Mouse (Mus musculus) liver, embryonic 11.5 days (tissue): ENCODE measurements around the gene Stag3. TPM values are rescaled to one million over a fixed set of nuclear protein-coding genes. Genes with fewer than 3 reads are reported as not detected.

Experiments used
- ATAC-seq: fragments of 200-750 bp; cut with Nextera tagmentation; replicated peaks from 2 replicates; pipeline ENCODE4 v1.8.0; 2017; ENCODE audit warnings: moderate number of reproducible peaks, mild to moderate bottlenecking, moderate TSS enrichment, moderate library complexity; ENCODE audit not compliant: low FRiP score
- DNase-seq: peaks from one replicate; pipeline ENCODE4 v3.0.0-alpha.2; 2017; ENCODE audit warnings: low spot score
- H3K27ac ChIP-seq: fragments of 300-500 bp; sonication (generic); 2 replicates; pipeline ENCODE4 v1.5.1; 2014; ENCODE audit warnings: mild to moderate bottlenecking, low read depth, low read length, control low read depth
- H3K27me3 ChIP-seq: fragments of 300-500 bp; sonication (generic); replicated peaks from 2 replicates; pipeline ENCODE4 v1.6.1; 2014; ENCODE audit warnings: low read length, mixed read lengths; ENCODE audit not compliant: control insufficient read depth, insufficient read depth
- H3K36me3 ChIP-seq: fragments of 300-500 bp; sonication (generic); 2 replicates; pipeline ENCODE4 v1.6.1; 2014; ENCODE audit warnings: mild to moderate bottlenecking, low read length, moderate library complexity, mixed read lengths; ENCODE audit not compliant: control insufficient read depth, insufficient read depth
- H3K4me1 ChIP-seq: fragments of 300-500 bp; sonication (generic); replicated peaks from 2 replicates; pipeline ENCODE4 v1.6.1; 2014; ENCODE audit warnings: low read length, mixed read lengths; ENCODE audit not compliant: control insufficient read depth, insufficient read depth
- H3K4me2 ChIP-seq: fragments of 300-500 bp; sonication (generic); 2 replicates; pipeline ENCODE4 v1.6.1; 2014; ENCODE audit warnings: mild to moderate bottlenecking, control low read depth, moderate library complexity
- H3K4me3 ChIP-seq: fragments of 300-500 bp; sonication (generic); 2 replicates; pipeline ENCODE4 v1.5.1; 2014; ENCODE audit warnings: low read depth, low read length, control low read depth
- H3K9ac ChIP-seq: fragments of 300-500 bp; sonication (generic); 2 replicates; pipeline ENCODE4 v1.6.1; 2014; ENCODE audit warnings: low read depth, low read length, control low read depth
- H3K9me3 ChIP-seq: fragments of 300-500 bp; sonication (generic); 2 replicates; pipeline ENCODE4 v1.6.1; 2016; ENCODE audit warnings: low read length, inconsistent platforms, mixed read lengths; ENCODE audit not compliant: control insufficient read depth
- WGBS: fragments of 180-500 bp; shearing (Covaris S2); extraction: QIAGEN DNeasy Blood & Tissue Kit; methylation state at CpG from one replicate; pipeline ENCODE4 v1.1.7; 2014; 5-methylcytosine and 5-hydroxymethylcytosine counted together
- polyA plus RNA-seq: library from polyadenylated mRNA; unstranded; fragments of >200 nt; fragmentation: Nextera tagmentation; extraction: Ambion mirVana; gene quantifications from 2 replicates; pipeline ENCODE4 v1.2.1, GENCODE M21; 2014

The Stag3 gene
- polyA plus RNA-seq, 1 experiment from 2014 or later, result 7.1 TPM

- no peak overlapping the region for H3K27ac ChIP-seq
- no peak overlapping the region for H3K4me3 ChIP-seq
- H3K4me1 ChIP-seq, result no peaks in the 10 kb centered on the region; the same call in none of the 2 replicates
- H3K36me3 ChIP-seq, result no peaks in the 10 kb centered on the region; the same call in 1 of the 2 replicates
- peaks cover 49% of the 10 kb centered on the region for H3K27me3 ChIP-seq
- ATAC-seq (no peak), DNase-seq (no peak)
- H3K9ac ChIP-seq, result no peak overlapping the region
- H3K4me2 ChIP-seq, result no peak overlapping the region
- no peaks in the 10 kb centered on the region for H3K9me3 ChIP-seq
- 64% methylated on average over 8 of the region's 8 CpGs for WGBS
These were observed 5.9 kb upstream of the Stag3 start for GRCm38 (mm10) chr5:138274186-138274585.

- Histone ChIP-seq H3K27ac (no peak overlapping the region), H3K27me3 (peaks cover 47% of the 10 kb centered on the region), H3K4me3 (0 out of 2 replicates have a peak overlapping the region, but pooled peaks have one; percentile 20), H3K36me3 (no peaks in the 10 kb centered on the region; the same call in 1 of the 2 replicates), H3K4me1 (peaks cover 3% of the 10 kb centered on the region), H3K4me2 (peak overlapping the region; percentile 51), H3K9ac (no peak overlapping the region), H3K9me3 (no peaks in the 10 kb centered on the region)
- ATAC-seq, result no peak
- 30% methylated on average over 41 of the region's 41 CpGs for WGBS
- no peak for DNase-seq
These were observed 4.6 kb upstream of the Stag3 start for GRCm38 (mm10) chr5:138275216-138276050.

- WGBS, result 91% methylated on average over 7 of the region's 7 CpGs
These were observed 2.0 kb upstream of the Stag3 start for GRCm38 (mm10) chr5:138277994-138278393.

GRCm38 (mm10) chr5:138280425-138280768 lies 357 bp downstream of the Stag3 start:
- DNase-seq, result no peak
- 21% methylated on average over 26 of the region's 26 CpGs for WGBS
- ATAC-seq, result no peak

More at GRCm38 (mm10) chr5:138277994-138278393, 2.0 kb upstream of the Stag3 start:
- no peak for ATAC-seq
- Histone ChIP-seq H3K27ac (no peak overlapping the region), H3K9ac (no peak overlapping the region), H3K36me3 (no peaks in the 10 kb centered on the region; the same call in 1 of the 2 replicates), H3K4me1 (peaks cover 4% of the 10 kb centered on the region), H3K4me2 (no peak overlapping the region), H3K4me3 (no peak overlapping the region), H3K27me3 (peaks cover 24% of the 10 kb centered on the region), H3K9me3 (no peaks in the 10 kb centered on the region)
- no peak for DNase-seq

GRCm38 (mm10) chr5:138280829-138281228 lies 789 bp downstream of the Stag3 start:
- Histone ChIP-seq H3K27me3 (peaks cover 10% of the 10 kb centered on the region; the same call in 1 of the 2 replicates), H3K27ac (no peak overlapping the region), H3K4me2 (peak overlapping the region; percentile 91; the same call in 1 of the 2 replicates), H3K4me3 (no peak overlapping the region), H3K36me3 (no peaks in the 10 kb centered on the region; the same call in 1 of the 2 replicates), H3K9me3 (no peaks in the 10 kb centered on the region), H3K4me1 (peaks cover 4% of the 10 kb centered on the region), H3K9ac (no peak overlapping the region)
- WGBS, result 82% methylated on average over 15 of the region's 15 CpGs
- DNase-seq (no peak), ATAC-seq (no peak)

More at GRCm38 (mm10) chr5:138280425-138280768, 357 bp downstream of the Stag3 start:
- peaks cover 4% of the 10 kb centered on the region for H3K4me1 ChIP-seq
- no peak overlapping the region for H3K27ac ChIP-seq
- H3K4me2 ChIP-seq, result peak overlapping the region; percentile 91
- peak overlapping the region; percentile 61 for H3K4me3 ChIP-seq
- no peaks in the 10 kb centered on the region; the same call in 1 of the 2 replicates for H3K36me3 ChIP-seq
- H3K9ac ChIP-seq, result peak overlapping the region; percentile 9; the same call in 1 of the 2 replicates
- peaks cover 14% of the 10 kb centered on the region for H3K27me3 ChIP-seq
- no peaks in the 10 kb centered on the region for H3K9me3 ChIP-seq

GRCm38 (mm10) chr5:138281798-138282197 lies 1.8 kb downstream of the Stag3 start:
- 69% methylated on average over 2 of the region's 2 CpGs for WGBS
- no peaks in the 10 kb centered on the region for H3K9me3 ChIP-seq
- ATAC-seq (no peak), DNase-seq (no peak)
- H3K4me3 ChIP-seq, result no peak overlapping the region
- H3K9ac ChIP-seq, result no peak overlapping the region
- no peaks in the 10 kb centered on the region; the same call in 1 of the 2 replicates for H3K36me3 ChIP-seq
- peaks cover 4% of the 10 kb centered on the region for H3K4me1 ChIP-seq
- H3K27me3 ChIP-seq, result peaks cover 10% of the 10 kb centered on the region; the same call in 1 of the 2 replicates
- H3K4me2 ChIP-seq, result no peak overlapping the region
- no peak overlapping the region for H3K27ac ChIP-seq

- Histone ChIP-seq H3K9ac (no peak overlapping the region), H3K9me3 (no peaks in the 10 kb centered on the region), H3K27ac (no peak overlapping the region), H3K4me3 (no peak overlapping the region), H3K27me3 (peaks cover 6% of the 10 kb centered on the region; the same call in 1 of the 2 replicates), H3K4me2 (no peak overlapping the region), H3K36me3 (no peaks in the 10 kb centered on the region), H3K4me1 (peaks cover 4% of the 10 kb centered on the region)
- ATAC-seq (no peak), DNase-seq (no peak)
- WGBS, result 50% methylated on average over 1 of the region's 1 CpGs
These were observed 3.5 kb downstream of the Stag3 start for GRCm38 (mm10) chr5:138283540-138283939.

- H3K36me3 ChIP-seq, result no peaks in the 10 kb centered on the region
- no peaks in the 10 kb centered on the region for H3K9me3 ChIP-seq
- no peaks in the 10 kb centered on the region for H3K27me3 ChIP-seq
- no peak overlapping the region for H3K4me2 ChIP-seq
- no peak overlapping the region for H3K9ac ChIP-seq
- ATAC-seq (no peak), DNase-seq (no peak)
- no peak overlapping the region for H3K27ac ChIP-seq
- H3K4me3 ChIP-seq, result no peak overlapping the region
- no peaks in the 10 kb centered on the region for H3K4me1 ChIP-seq
- 67% methylated on average over 3 of the region's 3 CpGs for WGBS
These were observed 7.8 kb downstream of the Stag3 start for GRCm38 (mm10) chr5:138287861-138288260.
